Mouse (Mus musculus): ENCODE measurements around the gene Hsd17b11. TPM values are rescaled to one million over a fixed set of nuclear protein-coding genes. Genes with fewer than 3 reads are reported as not detected.

The Hsd17b11 gene
- total and polyA plus RNA-seq, 3 experiments, result 9.4 to 25.8 (median 15.3) TPM

DNA sequence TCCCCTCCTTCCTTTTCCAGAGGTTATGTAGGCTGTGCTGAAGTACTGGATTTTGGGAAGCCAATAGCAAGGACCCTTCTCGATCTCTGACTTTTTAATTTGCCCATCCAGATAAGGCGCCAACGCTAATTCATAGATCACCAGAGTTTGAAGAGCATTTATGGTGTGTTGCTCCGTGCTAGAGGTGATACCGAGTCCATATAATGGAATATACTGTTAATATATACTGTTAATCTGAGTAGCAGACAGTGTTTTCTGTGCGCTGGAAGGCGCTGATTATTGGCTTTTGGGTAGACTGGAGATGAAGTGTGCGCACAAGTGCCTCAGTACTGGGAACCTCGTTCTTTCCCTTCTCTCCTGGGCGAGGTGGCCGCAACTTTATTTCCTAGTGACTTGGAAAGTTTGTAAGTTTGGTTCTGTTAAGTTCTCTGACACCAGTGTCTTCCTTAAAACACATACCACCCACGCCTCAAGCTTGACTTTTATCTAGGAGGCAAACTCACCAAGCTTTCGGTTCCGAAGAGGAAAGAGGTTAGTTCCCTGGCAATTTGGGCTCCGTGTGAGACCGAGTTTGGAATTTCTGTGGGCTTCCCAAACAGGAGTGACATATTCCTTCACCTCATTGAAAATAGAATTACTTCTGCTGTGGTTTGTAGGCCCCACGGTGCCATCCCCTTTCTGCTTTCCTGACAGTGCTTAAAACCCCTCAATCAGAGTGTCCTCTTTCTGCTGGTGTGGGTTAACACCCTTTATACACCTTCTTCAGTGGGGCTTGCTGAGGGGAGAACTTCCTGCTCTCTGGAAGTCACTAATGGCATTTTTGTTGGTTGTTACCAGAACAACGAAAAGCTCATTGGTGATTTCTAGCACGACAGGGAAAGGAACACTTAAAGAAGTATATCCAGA is 25.7 kb upstream of the Hsd17b11 start (continued):
- TF ChIP-seq MEF2A (IDR thresholded peaks at IDR 0.05; ENCODE audit: borderline replicate concordance, low read depth, low read length) (no peak), EP300 (IDR thresholded peaks at IDR 0.05; ENCODE audit: low read length) (peak; percentile 7; the same call in 1 of the 2 replicates)

DNA sequence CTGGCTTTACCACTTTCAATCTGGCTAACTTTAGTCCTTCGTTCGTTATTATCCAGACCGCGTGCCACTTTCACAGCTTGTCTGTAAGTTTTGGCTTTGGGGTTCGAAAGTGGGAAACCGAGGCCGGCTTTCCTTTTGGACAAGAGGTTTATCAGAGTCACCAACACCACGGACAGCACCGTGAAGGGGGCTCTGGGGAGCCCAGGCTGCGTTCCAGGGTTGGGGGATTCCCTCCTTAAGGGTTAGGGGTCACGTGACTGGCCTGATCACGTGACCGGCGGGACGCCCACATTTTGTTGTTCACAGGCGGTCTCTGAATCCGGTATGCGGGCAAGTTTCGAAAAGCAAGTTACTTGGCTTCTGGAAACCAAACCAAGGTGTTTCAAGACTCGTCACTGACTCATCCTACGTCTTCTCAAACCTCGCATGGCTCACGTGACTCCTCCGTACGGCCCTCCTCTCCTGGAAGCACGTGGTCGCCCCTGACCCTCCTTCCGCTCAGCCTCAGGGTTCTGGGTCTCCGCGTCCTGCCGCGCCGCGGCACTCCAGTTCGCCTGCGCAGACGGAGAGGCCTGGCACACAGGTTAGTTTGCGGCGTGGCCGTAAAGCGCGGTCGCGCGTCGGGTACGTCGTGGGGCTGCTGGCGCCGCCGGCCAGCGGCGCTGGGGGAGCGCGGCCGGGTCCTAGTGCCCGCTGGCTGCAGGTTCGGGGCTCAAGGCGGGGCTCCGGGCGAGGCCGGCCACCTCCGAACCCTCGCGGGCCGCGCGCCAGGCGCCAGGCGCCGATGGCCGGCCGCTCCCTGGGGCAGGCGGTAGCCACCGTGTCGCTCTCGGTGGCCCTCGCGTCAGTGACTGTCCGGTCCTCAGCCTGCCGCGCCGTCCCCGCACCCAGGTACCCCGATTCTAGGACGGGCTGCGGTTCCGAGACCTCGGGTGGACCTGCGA is 24.8 kb upstream of the Hsd17b11 start, which contains the start of gene Nudt9:
Gene Nudt9, plus strand, starts transcription at position 51 of the 944 bp plus-strand sequence.
- peak within 1 kb of the TSS; percentile 90 for H3K27ac ChIP-seq (ENCODE audit: insufficient read depth, low read depth)
- in situ Hi-C loops (cut with MboI; ENCODE audit: low pct_ligation_motif_present, low pct_unique_long_range_greater_than_20kb, low sequenced_read_pairs) (no loop called here), dilution Hi-C loops (cut with MboI; ENCODE audit: extremely low pct_ligation_motif_present, extremely low pct_unique_long_range_greater_than_20kb, low sequenced_read_pairs) (no loop called here)
- peaks cover 9% of the 10 kb centered on the region for H3K79me2 ChIP-seq (replicated peaks; ENCODE audit: control insufficient read depth, extremely low read depth, insufficient read depth, poor library complexity, severe bottlenecking)
- H3K9ac ChIP-seq (ENCODE audit: insufficient read depth, low read depth), result peak within 1 kb of the TSS; percentile 95
- H3K27me3 ChIP-seq (replicated peaks), result no peaks in the 10 kb centered on the region
- peak; percentile 98 for DNase-seq (ENCODE audit: extremely low read depth)
- peaks cover 5 to 19% of the 10 kb centered on the region in 2 experiments for H3K36me3 ChIP-seq (replicated peaks in 1 of 2; ENCODE audit: control insufficient read depth in 1 of 2, insufficient read depth in 1 of 2, low read length in 1 of 2)
- H3K4me1 ChIP-seq (ENCODE audit: control insufficient read depth in 1 of 2, insufficient read depth in 2 of 2), result peaks cover 8 to 44% of the 10 kb centered on the region in 2 experiments
- peak within 1 kb of the TSS; percentile 94 to 99 (median 96) for H3K4me3 ChIP-seq (replicated peaks in 1 of 3; ENCODE audit: low read depth in 2 of 3, low read length in 2 of 3, poor library complexity in 1 of 3)
- no peaks in the 10 kb centered on the region for H3K9me3 ChIP-seq (replicated peaks; ENCODE audit: low read length)
- H3K4me2 ChIP-seq (ENCODE audit: insufficient read depth, low read depth, poor library complexity, severe bottlenecking), result peak within 1 kb of the TSS; percentile 92
- TF ChIP-seq NRF1 (IDR thresholded peaks at IDR 0.05; ENCODE audit: low read depth, low read length) (peak; percentile 94), POLR2AphosphoS2 (IDR thresholded peaks at IDR 0.05; ENCODE audit: low read depth, low read length) (peak; percentile 66; the same call in 1 of the 2 replicates), MXI1 (IDR thresholded peaks at IDR 0.05; ENCODE audit: low read depth, low read length) (peak; percentile 95), TCF12 (IDR thresholded peaks at IDR 0.05; ENCODE audit: low read depth, low read length) (peak; percentile 60), CHD2 (IDR thresholded peaks at IDR 0.05; ENCODE audit: low read length) (peak; percentile 53; the same call in 1 of the 2 replicates), MAX (IDR thresholded peaks at IDR 0.05; ENCODE audit: low read length) (peak; percentile 100), USF2 (conservative IDR thresholded peaks at IDR 0.05; ENCODE audit: low read depth, low read length) (peak; percentile 100), MAFK (IDR thresholded peaks at IDR 0.05; ENCODE audit: insufficient replicate concordance, low read length) (no peak), UBTF (IDR thresholded peaks at IDR 0.05; ENCODE audit: low read depth, low read length) (peak; percentile 73; the same call in 1 of the 2 replicates), HCFC1 (IDR thresholded peaks at IDR 0.05; ENCODE audit: low read depth, low read length) (peak; percentile 80), ZKSCAN1 (IDR thresholded peaks at IDR 0.05; ENCODE audit: borderline replicate concordance, low read depth, low read length) (no peak), MEF2A (IDR thresholded peaks at IDR 0.05; ENCODE audit: borderline replicate concordance, low read depth, low read length) (peak; percentile 63), RAD21 (IDR thresholded peaks at IDR 0.05; ENCODE audit: low read depth, low read length) (no peak), SMC3 (IDR thresholded peaks at IDR 0.05; ENCODE audit: low read depth, low read length) (no peak), RCOR1 (conservative IDR thresholded peaks at IDR 0.05; ENCODE audit: low read depth, low read length) (peak; percentile 77), BHLHE40 (IDR thresholded peaks at IDR 0.05; ENCODE audit: low read depth, low read length) (peak; percentile 99), MYC (IDR thresholded peaks at IDR 0.05; ENCODE audit: low read depth, low read length) (peak; percentile 99), ZMIZ1 (IDR thresholded peaks at IDR 0.05; ENCODE audit: low read depth, low read length) (peak; percentile 48; the same call in 1 of the 2 replicates), ZNF384 (IDR thresholded peaks at IDR 0.05; ENCODE audit: low read depth, low read length) (no peak), POLR2A (IDR thresholded peaks at IDR 0.05; ENCODE audit: low read depth, low read length) (peak; percentile 81), ZC3H11A (IDR thresholded peaks at IDR 0.05; ENCODE audit: low read depth, low read length) (no peak), TBP (conservative IDR thresholded peaks at IDR 0.05; ENCODE audit: low read depth, low read length) (no peak; the same call in 1 of the 2 replicates), KAT2A (IDR thresholded peaks at IDR 0.05; ENCODE audit: insufficient replicate concordance, low read length) (peak; percentile 72; the same call in 1 of the 2 replicates), JUND (conservative IDR thresholded peaks at IDR 0.05; ENCODE audit: low read depth, low read length) (peak; percentile 45; the same call in 1 of the 2 replicates), ETS1 (conservative IDR thresholded peaks at IDR 0.05; ENCODE audit: low read depth, low read length) (peak; percentile 87), PAX5 (IDR thresholded peaks at IDR 0.05; ENCODE audit: low read length) (no peak), SIN3A (IDR thresholded peaks at IDR 0.05; ENCODE audit: low read length) (peak; percentile 91), ELF1 (IDR thresholded peaks at IDR 0.05; ENCODE audit: low read depth, low read length) (peak; percentile 89), EP300 (IDR thresholded peaks at IDR 0.05; ENCODE audit: low read length) (no peak; the same call in 1 of the 2 replicates), GABPA (IDR thresholded peaks at IDR 0.05; ENCODE audit: insufficient replicate concordance, low read depth, low read length) (no peak), CHD1 (IDR thresholded peaks at IDR 0.05; ENCODE audit: low read depth, low read length) (no peak), IRF4 (IDR thresholded peaks at IDR 0.05; ENCODE audit: low read depth, low read length) (peak; percentile 74)

All from CH12.LX (cell line).